Mouse (Mus musculus) neural tube, embryonic 13.5 days (tissue): ENCODE results near the gene A930018P22Rik. TPM values are rescaled to one million over a fixed set of nuclear protein-coding genes. Genes with fewer than 3 reads are reported as not detected.

Source experiments
- ATAC-seq: fragments of 200-750 bp; cut with Nextera tagmentation; 2 replicates; pipeline ENCODE4 v1.8.0; 2017; ENCODE audit warnings: low read depth, mild to moderate bottlenecking, moderate TSS enrichment, moderate library complexity
- H3K27ac ChIP-seq: fragments of 300-500 bp; sonication (generic); replicated peaks from 2 replicates; pipeline ENCODE4 v1.5.1; 2015; ENCODE audit warnings: moderate library complexity, mild to moderate bottlenecking, inconsistent platforms
- H3K27me3 ChIP-seq: fragments of 300-500 bp; sonication (generic); 2 replicates; pipeline ENCODE4 v1.6.1; 2015; ENCODE audit warnings: mild to moderate bottlenecking, inconsistent platforms
- H3K36me3 ChIP-seq: fragments of 300-500 bp; sonication (generic); 2 replicates; pipeline ENCODE4 v1.6.1; 2015; ENCODE audit warnings: mild to moderate bottlenecking, inconsistent platforms
- H3K4me1 ChIP-seq: fragments of 300-500 bp; sonication (generic); replicated peaks from 2 replicates; pipeline ENCODE4 v1.6.1; 2015; ENCODE audit warnings: inconsistent platforms
- H3K4me2 ChIP-seq: fragments of 300-500 bp; sonication (generic); 2 replicates; pipeline ENCODE4 v1.6.1; 2015; ENCODE audit warnings: inconsistent platforms, mild to moderate bottlenecking, moderate library complexity
- H3K4me3 ChIP-seq: fragments of 300-500 bp; sonication (generic); 2 replicates; pipeline ENCODE4 v1.5.1; 2015; ENCODE audit warnings: mild to moderate bottlenecking, inconsistent platforms
- H3K9ac ChIP-seq: fragments of 300-500 bp; sonication (generic); 2 replicates; pipeline ENCODE4 v1.6.1; 2015; ENCODE audit warnings: moderate library complexity, mild to moderate bottlenecking, inconsistent platforms
- H3K9me3 ChIP-seq: fragments of 300-500 bp; sonication (generic); 2 replicates; pipeline ENCODE4 v1.6.1; 2016; ENCODE audit warnings: inconsistent platforms
- WGBS: fragments of 180-500 bp; shearing (Covaris S2); methylation state at CpG from one replicate; pipeline ENCODE4 v1.1.7; 2015; 5-methylcytosine and 5-hydroxymethylcytosine counted together
- polyA plus RNA-seq: library from polyadenylated mRNA; unstranded; fragments of >200 nt; fragmentation: Nextera tagmentation; extraction: Ambion mirVana; gene quantifications from 2 replicates; pipeline ENCODE4 v1.2.1, GENCODE M21; 2015

The A930018P22Rik gene
- polyA plus RNA-seq, 1 experiment from 2014 or later: 0.24 TPM

GRCm38 (mm10) chr2:104145983-104146382, 23.4 kb downstream of the A930018P22Rik start:
- WGBS: 94% methylated on average over 1 of the region's 1 CpGs
- no peaks in the 10 kb centered on the region for H3K9me3 ChIP-seq
- H3K4me1 ChIP-seq: no peaks in the 10 kb centered on the region
- H3K36me3 ChIP-seq: peaks cover 5% of the 10 kb centered on the region; the same call in 1 of the 2 replicates
- no peak for ATAC-seq
- H3K27ac ChIP-seq: no peak overlapping the region
- H3K4me3 ChIP-seq: no peak overlapping the region
- H3K4me2 ChIP-seq: no peak overlapping the region
- no peak overlapping the region for H3K9ac ChIP-seq
- H3K27me3 ChIP-seq: no peaks in the 10 kb centered on the region

GRCm38 (mm10) chr2:104147910-104148561, 25.5 kb downstream of the A930018P22Rik start:
- 47% methylated on average over 4 of the region's 4 CpGs for WGBS
- no peaks in the 10 kb centered on the region for H3K9me3 ChIP-seq
- no peak overlapping the region for H3K4me3 ChIP-seq
- H3K27ac ChIP-seq: no peak overlapping the region
- no peak overlapping the region for H3K4me2 ChIP-seq
- H3K4me1 ChIP-seq: no peaks in the 10 kb centered on the region
- H3K36me3 ChIP-seq: peaks cover 26% of the 10 kb centered on the region
- no peaks in the 10 kb centered on the region for H3K27me3 ChIP-seq
- no peak overlapping the region for H3K9ac ChIP-seq
- no peak for ATAC-seq

GRCm38 (mm10) chr2:104150608-104151397, 28.2 kb downstream of the A930018P22Rik start:
- no peak overlapping the region for H3K4me3 ChIP-seq
- H3K4me2 ChIP-seq: no peak overlapping the region
- H3K27me3 ChIP-seq: no peaks in the 10 kb centered on the region
- ATAC-seq: no peak
- no peaks in the 10 kb centered on the region for H3K9me3 ChIP-seq
- H3K36me3 ChIP-seq: peaks cover 26% of the 10 kb centered on the region
- H3K4me1 ChIP-seq: no peaks in the 10 kb centered on the region
- no peak overlapping the region for H3K27ac ChIP-seq
- H3K9ac ChIP-seq: no peak overlapping the region
- WGBS: 88% methylated on average over 6 of the region's 6 CpGs

- H3K4me3 ChIP-seq: no peak overlapping the region
- H3K27me3 ChIP-seq: no peaks in the 10 kb centered on the region
- H3K9me3 ChIP-seq: no peaks in the 10 kb centered on the region
- no peak overlapping the region for H3K9ac ChIP-seq
- peaks cover 30% of the 10 kb centered on the region for H3K36me3 ChIP-seq
- 83% methylated on average over 4 of the region's 4 CpGs for WGBS
- ATAC-seq: no peak
- H3K4me1 ChIP-seq: no peaks in the 10 kb centered on the region
- no peak overlapping the region for H3K4me2 ChIP-seq
- H3K27ac ChIP-seq: no peak overlapping the region
Measured at GRCm38 (mm10) chr2:104153345-104153744, 30.8 kb downstream of the A930018P22Rik start.

- Histone ChIP-seq H3K27ac (no peak overlapping the region), H3K4me2 (no peak overlapping the region), H3K9ac (no peak overlapping the region), H3K36me3 (peaks cover 26% of the 10 kb centered on the region), H3K9me3 (no peaks in the 10 kb centered on the region), H3K27me3 (no peaks in the 10 kb centered on the region), H3K4me1 (no peaks in the 10 kb centered on the region), H3K4me3 (no peak overlapping the region)
- no peak for ATAC-seq
- 91% methylated on average over 3 of the region's 3 CpGs for WGBS
Measured at GRCm38 (mm10) chr2:104153876-104154275, 31.3 kb downstream of the A930018P22Rik start.

GRCm38 (mm10) chr2:104157831-104158230, 35.3 kb downstream of the A930018P22Rik start:
- 75% methylated on average over 4 of the region's 4 CpGs for WGBS
- Histone ChIP-seq H3K4me1 (no peaks in the 10 kb centered on the region), H3K27me3 (no peaks in the 10 kb centered on the region), H3K27ac (no peak overlapping the region), H3K9ac (no peak overlapping the region), H3K36me3 (peaks cover 9% of the 10 kb centered on the region), H3K4me3 (no peak overlapping the region), H3K4me2 (no peak overlapping the region), H3K9me3 (no peaks in the 10 kb centered on the region)
- ATAC-seq: no peak

GRCm38 (mm10) chr2:104163418-104163817, 40.8 kb downstream of the A930018P22Rik start:
- no peak overlapping the region for H3K9ac ChIP-seq
- H3K27me3 ChIP-seq: no peaks in the 10 kb centered on the region
- no peak overlapping the region for H3K4me3 ChIP-seq
- WGBS: 76% methylated on average over 7 of the region's 7 CpGs
- no peaks in the 10 kb centered on the region for H3K9me3 ChIP-seq
- no peak overlapping the region for H3K27ac ChIP-seq
- H3K36me3 ChIP-seq: peaks cover 20% of the 10 kb centered on the region; the same call in 1 of the 2 replicates
- 0 out of 2 replicates have a peak, but pooled peaks cover 4% of the 10 kb centered on the region for H3K4me1 ChIP-seq
- ATAC-seq: no peak
- no peak overlapping the region for H3K4me2 ChIP-seq

- 89% methylated on average over 4 of the region's 4 CpGs for WGBS
- Histone ChIP-seq H3K9ac (no peak overlapping the region), H3K4me3 (no peak overlapping the region), H3K27me3 (no peaks in the 10 kb centered on the region), H3K4me2 (no peak overlapping the region), H3K27ac (no peak overlapping the region), H3K36me3 (peaks cover 20% of the 10 kb centered on the region; the same call in 1 of the 2 replicates), H3K9me3 (no peaks in the 10 kb centered on the region), H3K4me1 (0 out of 2 replicates have a peak, but pooled peaks cover 8% of the 10 kb centered on the region)
- ATAC-seq: no peak
Measured at GRCm38 (mm10) chr2:104163978-104164487, 41.5 kb downstream of the A930018P22Rik start.

- Histone ChIP-seq H3K27ac (no peak overlapping the region), H3K27me3 (no peaks in the 10 kb centered on the region), H3K9me3 (no peaks in the 10 kb centered on the region), H3K9ac (no peak overlapping the region), H3K36me3 (peaks cover 20% of the 10 kb centered on the region; the same call in 1 of the 2 replicates), H3K4me3 (no peak overlapping the region), H3K4me1 (0 out of 2 replicates have a peak, but pooled peaks cover 8% of the 10 kb centered on the region), H3K4me2 (no peak overlapping the region)
- no peak for ATAC-seq
- WGBS: 89% methylated on average over 2 of the region's 2 CpGs
Measured at GRCm38 (mm10) chr2:104165631-104166030, 43.1 kb downstream of the A930018P22Rik start.

- Histone ChIP-seq H3K36me3 (peaks cover 18% of the 10 kb centered on the region; the same call in 1 of the 2 replicates), H3K4me3 (no peak overlapping the region), H3K27ac (no peak overlapping the region), H3K27me3 (no peaks in the 10 kb centered on the region), H3K4me1 (0 out of 2 replicates have a peak, but pooled peaks cover 8% of the 10 kb centered on the region), H3K9me3 (no peaks in the 10 kb centered on the region), H3K9ac (no peak overlapping the region), H3K4me2 (no peak overlapping the region)
- WGBS: 95% methylated on average over 23 of the region's 23 CpGs
- ATAC-seq: no peak
Measured at GRCm38 (mm10) chr2:104167765-104168164, 45.2 kb downstream of the A930018P22Rik start.

GRCm38 (mm10) chr2:104168186-104168896, 45.8 kb downstream of the A930018P22Rik start:
- no peak; the same call in 1 of the 2 replicates for ATAC-seq
- Histone ChIP-seq H3K36me3 (peaks cover 13% of the 10 kb centered on the region; the same call in 1 of the 2 replicates), H3K9me3 (no peaks in the 10 kb centered on the region), H3K9ac (no peak overlapping the region), H3K4me1 (0 out of 2 replicates have a peak, but pooled peaks cover 8% of the 10 kb centered on the region), H3K27me3 (no peaks in the 10 kb centered on the region), H3K4me3 (no peak overlapping the region), H3K27ac (no peak overlapping the region), H3K4me2 (no peak overlapping the region)
- 52% methylated on average over 17 of the region's 17 CpGs for WGBS
